Mouse (Mus musculus): Measurements from ENCODE around the gene Dnah7c.
"Not testable (repeated sequence)": the region's sequence is repeated elsewhere in the genome, so short reads cannot be mapped to it uniquely, and the experiment has no call there.

- not testable (repeated sequence) for TF ChIP-seq CTCF (IDR thresholded peaks at IDR 0.05; ENCODE audit: control insufficient read depth, insufficient read depth, insufficient read length); MAX (IDR thresholded peaks at IDR 0.05); MYOD1 (IDR thresholded peaks at IDR 0.05; ENCODE audit: control insufficient read depth, insufficient read length, low read depth); MYOG (IDR thresholded peaks at IDR 0.05; ENCODE audit: control insufficient read depth, extremely low read depth, insufficient read length); USF1 (IDR thresholded peaks at IDR 0.05; ENCODE audit: low read depth); CEBPB (IDR thresholded peaks at IDR 0.05; ENCODE audit: low read depth); FOSL1 (IDR thresholded peaks at IDR 0.05; ENCODE audit: insufficient read depth, low read length, poor library complexity, severe bottlenecking)
Observed at GRCm38 (mm10) chr1:46729731-46730130, 304.3 kb downstream of the Dnah7c start.
